Mouse (Mus musculus): Measurements from ENCODE around the gene Gm498.

Gene Gm498

GRCm38 (mm10) chr7:143900667-143901066, 34.0 kb downstream of the Gm498 start:
- no peak for DNase-seq

- no peak for DNase-seq
Measured at GRCm38 (mm10) chr7:143905176-143905575, 38.5 kb downstream of the Gm498 start.

GRCm38 (mm10) chr7:143905606-143906005, 39.0 kb downstream of the Gm498 start:
- DNase-seq = no peak

- DNase-seq = no peak
Measured at GRCm38 (mm10) chr7:143913611-143914010, 47.0 kb downstream of the Gm498 start.

GRCm38 (mm10) chr7:143919031-143919679, 52.5 kb downstream of the Gm498 start:
- no peak for DNase-seq

- no peak for DNase-seq
Measured at GRCm38 (mm10) chr7:143929899-143930298, 63.3 kb downstream of the Gm498 start.

GRCm38 (mm10) chr7:143938647-143939046, 72.0 kb downstream of the Gm498 start:
- DNase-seq = no peak

- DNase-seq = no peak
Measured at GRCm38 (mm10) chr7:143939476-143939875, 72.8 kb downstream of the Gm498 start.

GRCm38 (mm10) chr7:143942941-143943691, 76.5 kb downstream of the Gm498 start:
- DNase-seq = no peak

GRCm38 (mm10) chr7:143944421-143944980, 77.9 kb downstream of the Gm498 start:
- no peak for DNase-seq

Data from spleen, adult 18-20 months (tissue).